Mouse (Mus musculus) limb, embryonic 12.5 days (tissue): ENCODE results near the gene Acsf3. TPM values are rescaled to one million over a fixed set of nuclear protein-coding genes. Genes with fewer than 3 reads are reported as not detected.

Experiments
- ATAC-seq: fragments of 200-750 bp; cut with Nextera tagmentation; 2 replicates; pipeline ENCODE4 v1.8.0; 2017; ENCODE audit warnings: low read depth, moderate TSS enrichment; ENCODE audit not compliant: insufficient number of reproducible peaks, insufficient read depth, low FRiP score, low TSS enrichment
- H3K27ac ChIP-seq: fragments of 300-500 bp; sonication (generic); 2 replicates; pipeline ENCODE4 v1.5.1; 2016; ENCODE audit warnings: mild to moderate bottlenecking, moderate library complexity
- H3K27me3 ChIP-seq: fragments of 300-500 bp; sonication (generic); 2 replicates; pipeline ENCODE4 v1.6.1; 2016; ENCODE audit warnings: mild to moderate bottlenecking, moderate library complexity
- H3K36me3 ChIP-seq: fragments of 300-500 bp; sonication (generic); 2 replicates; pipeline ENCODE4 v1.6.1; 2016; ENCODE audit warnings: mild to moderate bottlenecking, moderate library complexity
- H3K4me1 ChIP-seq: fragments of 300-500 bp; sonication (generic); replicated peaks from 2 replicates; pipeline ENCODE4 v1.6.1; 2016
- H3K4me2 ChIP-seq: fragments of 300-500 bp; sonication (generic); 2 replicates; pipeline ENCODE4 v1.6.1; 2016; ENCODE audit warnings: mild to moderate bottlenecking, moderate library complexity
- H3K4me3 ChIP-seq: fragments of 300-500 bp; sonication (generic); replicated peaks from 2 replicates; pipeline ENCODE4 v1.5.1; 2016; ENCODE audit warnings: mild to moderate bottlenecking
- H3K9ac ChIP-seq: fragments of 300-500 bp; sonication (generic); replicated peaks from 2 replicates; pipeline ENCODE4 v1.6.1; 2016; ENCODE audit warnings: mild to moderate bottlenecking, moderate library complexity
- H3K9me3 ChIP-seq: fragments of 300-500 bp; sonication (generic); 2 replicates; pipeline ENCODE4 v1.6.1; 2016; ENCODE audit warnings: mild to moderate bottlenecking, moderate library complexity
- WGBS: fragments of 180-500 bp; shearing (Covaris S2); methylation state at CpG from one replicate; pipeline ENCODE4 v1.1.7; 2016; 5-methylcytosine and 5-hydroxymethylcytosine counted together
- polyA plus RNA-seq: library from polyadenylated mRNA; unstranded; fragments of >200 nt; fragmentation: Nextera tagmentation; extraction: Ambion mirVana; gene quantifications from 2 replicates; pipeline ENCODE4 v1.2.1, GENCODE M21; 2016

Gene Acsf3
- polyA plus RNA-seq, 1 experiment from 2014 or later = 19.3 TPM

DNA sequence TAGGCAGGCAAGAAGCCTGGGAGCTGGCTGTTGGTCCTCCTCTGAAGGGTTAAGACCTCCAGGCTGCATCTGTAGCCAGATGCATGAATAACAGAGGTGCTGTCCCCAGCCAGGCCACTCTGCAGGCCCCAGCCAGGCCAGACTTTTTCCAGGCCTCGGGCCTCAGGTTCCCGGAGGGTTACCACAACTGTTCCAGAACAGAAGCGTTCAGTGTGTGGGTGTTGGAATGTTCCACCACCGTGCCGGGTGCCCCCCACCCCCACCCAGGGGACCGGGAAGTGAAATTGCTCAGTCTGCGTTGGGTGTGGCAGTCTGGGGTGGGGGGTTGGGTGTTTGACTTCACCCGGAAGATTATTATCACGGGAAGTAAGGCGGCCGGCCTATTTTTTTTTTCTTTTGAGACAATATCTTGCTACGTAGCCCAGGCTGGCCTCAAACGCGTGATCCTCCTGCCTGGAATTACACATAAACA is 12.0 kb upstream of the Acsf3 start:
- Histone ChIP-seq H3K4me3 (no peak overlapping the region), H3K9me3 (no peaks in the 10 kb centered on the region), H3K9ac (no peak overlapping the region), H3K27ac (no peak overlapping the region), H3K36me3 (no peaks in the 10 kb centered on the region), H3K27me3 (peaks cover 13% of the 10 kb centered on the region; the same call in 1 of the 2 replicates), H3K4me1 (no peaks in the 10 kb centered on the region), H3K4me2 (no peak overlapping the region)
- 84% methylated on average over 14 of the region's 14 CpGs for WGBS
- ATAC-seq = no peak

DNA sequence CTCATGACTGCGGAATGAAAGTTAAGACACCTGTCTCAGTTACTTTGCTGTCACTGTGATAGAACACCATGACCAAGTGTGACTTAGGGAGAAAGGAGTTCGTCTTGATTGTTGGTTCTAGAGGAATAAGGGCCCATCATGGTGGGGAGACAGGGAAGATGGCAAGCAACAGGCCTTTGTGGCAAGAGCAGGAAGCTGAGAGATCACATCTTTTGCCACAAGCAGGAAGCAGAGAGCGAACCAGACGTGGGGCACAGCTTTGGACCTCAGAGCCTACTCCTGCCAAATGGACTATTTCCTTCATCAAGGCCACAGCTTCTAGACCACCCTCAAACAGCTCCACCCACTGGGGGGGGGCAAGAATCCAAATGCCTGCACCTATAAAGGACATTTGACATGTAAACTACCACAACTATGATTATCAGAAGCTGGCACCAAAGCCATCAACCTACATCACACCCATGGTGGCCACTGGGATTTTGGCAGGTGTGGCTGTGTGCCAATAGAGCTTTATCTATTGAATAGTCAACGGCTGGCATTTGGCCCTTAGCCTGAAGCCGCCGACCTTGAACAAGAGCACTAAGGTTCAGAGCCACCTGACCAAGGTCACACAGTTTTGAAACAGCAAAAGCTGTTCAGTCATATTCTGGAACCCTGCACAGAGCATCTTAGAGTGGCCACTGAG is 10.4 kb upstream of the Acsf3 start:
- no peaks in the 10 kb centered on the region for H3K36me3 ChIP-seq
- H3K9me3 ChIP-seq = no peaks in the 10 kb centered on the region
- 88% methylated on average over 7 of the region's 7 CpGs for WGBS
- H3K4me2 ChIP-seq = no peak overlapping the region
- H3K9ac ChIP-seq = no peak overlapping the region
- H3K4me3 ChIP-seq = no peak overlapping the region
- H3K27me3 ChIP-seq = peaks cover 22% of the 10 kb centered on the region; the same call in 1 of the 2 replicates
- no peak overlapping the region for H3K27ac ChIP-seq
- no peaks in the 10 kb centered on the region for H3K4me1 ChIP-seq
- ATAC-seq = no peak

DNA sequence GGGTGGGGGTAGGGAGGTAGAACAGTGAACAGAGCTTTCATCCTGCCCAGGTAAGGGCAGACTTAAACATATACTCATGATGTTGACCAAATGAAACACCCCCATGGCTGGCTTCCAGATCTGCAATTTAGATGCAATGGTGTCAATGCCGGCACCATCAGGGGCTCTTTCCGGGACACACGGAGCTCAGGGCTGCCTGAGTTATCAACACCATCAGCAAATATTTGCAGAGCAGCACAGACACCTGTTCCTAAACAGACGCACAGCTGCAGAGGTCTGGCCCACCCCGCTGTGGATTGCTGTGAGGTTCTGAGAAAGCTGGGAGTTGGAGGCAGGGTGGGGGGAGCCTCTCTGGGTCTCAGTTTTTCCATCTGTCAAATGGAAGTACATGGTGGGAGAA is 9.1 kb upstream of the Acsf3 start:
- WGBS = 68% methylated on average over 5 of the region's 5 CpGs
- Histone ChIP-seq H3K36me3 (no peaks in the 10 kb centered on the region), H3K4me2 (no peak overlapping the region), H3K4me1 (no peaks in the 10 kb centered on the region), H3K27me3 (peaks cover 16% of the 10 kb centered on the region; the same call in 1 of the 2 replicates), H3K9me3 (no peaks in the 10 kb centered on the region), H3K4me3 (no peak overlapping the region), H3K9ac (no peak overlapping the region), H3K27ac (no peak overlapping the region)
- ATAC-seq = no peak

DNA sequence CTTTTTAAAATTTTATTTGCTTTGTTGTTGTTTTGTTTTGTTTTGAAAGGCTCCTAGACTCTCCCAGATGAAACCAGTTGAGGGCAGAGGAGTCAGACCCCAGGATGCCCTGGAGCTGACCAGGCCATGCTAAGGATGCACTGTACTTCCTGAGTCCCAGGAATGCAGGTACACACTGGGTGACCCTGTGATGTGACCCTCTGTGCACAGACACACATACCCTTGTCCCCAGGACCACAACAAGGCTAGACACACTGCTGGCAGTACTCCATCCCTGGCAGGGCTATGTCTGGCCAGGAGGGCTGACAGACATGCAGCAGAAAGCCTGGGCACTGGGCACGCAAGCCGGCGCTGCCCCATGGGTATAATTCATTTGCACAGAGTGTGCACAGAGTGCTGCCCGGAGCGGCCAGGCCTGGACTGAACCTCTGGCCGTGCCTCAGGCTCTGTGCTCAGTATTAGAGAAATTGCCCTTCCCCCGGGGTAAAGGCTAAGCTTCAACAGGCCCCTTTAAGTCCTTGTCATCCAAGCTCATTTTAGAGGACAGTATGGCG is 8.6 kb upstream of the Acsf3 start:
- Histone ChIP-seq H3K4me1 (no peaks in the 10 kb centered on the region), H3K4me2 (no peak overlapping the region), H3K4me3 (no peak overlapping the region), H3K27ac (no peak overlapping the region), H3K9me3 (no peaks in the 10 kb centered on the region), H3K36me3 (no peaks in the 10 kb centered on the region), H3K27me3 (peaks cover 16% of the 10 kb centered on the region; the same call in 1 of the 2 replicates), H3K9ac (no peak overlapping the region)
- 71% methylated on average over 8 of the region's 8 CpGs for WGBS
- no peak for ATAC-seq

DNA sequence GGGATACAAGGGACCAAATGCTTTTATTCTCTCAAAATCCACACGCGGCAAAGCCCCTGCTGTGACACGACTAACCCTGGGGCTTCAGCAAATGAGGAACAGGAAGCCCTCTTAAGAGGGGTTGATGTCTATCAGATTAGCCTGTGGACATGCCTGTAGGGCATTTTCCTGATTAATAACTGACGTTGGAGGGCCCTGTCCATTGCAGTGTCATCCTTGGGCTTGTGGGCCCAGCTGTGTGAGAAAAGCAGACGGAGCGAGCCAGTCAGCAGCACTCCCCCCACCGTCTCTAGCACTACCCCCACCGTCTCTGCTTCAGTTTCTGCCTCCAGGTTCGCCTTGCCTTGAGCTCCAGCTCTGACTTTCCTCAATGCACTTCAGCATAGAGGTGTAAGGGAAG is 8.1 kb upstream of the Acsf3 start:
- Histone ChIP-seq H3K36me3 (no peaks in the 10 kb centered on the region), H3K27me3 (peaks cover 16% of the 10 kb centered on the region; the same call in 1 of the 2 replicates), H3K4me3 (no peak overlapping the region), H3K9me3 (no peaks in the 10 kb centered on the region), H3K4me2 (no peak overlapping the region), H3K27ac (no peak overlapping the region), H3K9ac (no peak overlapping the region), H3K4me1 (no peaks in the 10 kb centered on the region)
- no peak for ATAC-seq
- WGBS = 52% methylated on average over 9 of the region's 9 CpGs

DNA sequence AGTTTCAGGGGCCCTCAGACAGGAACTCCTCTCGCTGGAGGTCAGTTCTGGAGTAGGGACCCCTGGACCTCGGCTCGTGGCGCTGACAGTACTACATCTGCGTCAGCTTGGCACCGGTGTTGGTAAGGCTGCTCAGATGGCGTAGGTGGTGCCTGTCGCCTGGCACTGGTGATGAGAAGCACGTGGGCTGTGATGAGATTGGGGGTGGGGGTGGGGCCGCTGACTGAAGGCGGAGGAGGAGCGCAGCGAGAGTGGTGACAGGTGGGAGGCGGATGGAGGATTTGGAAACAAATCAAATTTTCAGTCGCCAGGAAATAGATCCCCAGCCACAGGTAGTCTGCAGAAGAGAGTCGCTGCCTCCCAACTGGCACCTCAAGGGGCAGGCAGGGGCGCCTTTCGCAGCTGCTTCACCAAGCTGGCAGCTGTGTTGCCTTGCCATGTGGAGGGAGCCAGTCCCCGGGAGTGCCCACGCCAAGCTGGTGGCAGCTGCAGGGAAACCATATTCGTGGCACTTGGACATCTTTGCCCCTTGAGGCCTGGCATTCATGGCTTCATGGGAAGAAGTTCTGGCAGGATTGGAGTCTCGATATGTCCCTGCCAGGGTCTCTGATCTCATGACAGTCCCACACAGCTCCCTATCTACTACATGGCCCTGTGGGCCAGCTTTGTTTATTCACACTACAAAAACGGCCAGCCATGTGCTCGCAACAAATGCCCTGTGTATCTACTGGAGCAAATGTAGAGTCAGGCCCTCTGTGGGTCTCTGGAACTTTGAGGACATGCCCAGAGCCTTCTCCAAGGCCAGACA is 5.8 kb upstream of the Acsf3 start:
- H3K9ac ChIP-seq = no peak overlapping the region
- H3K4me3 ChIP-seq = no peak overlapping the region
- WGBS = 65% methylated on average over 24 of the region's 24 CpGs
- H3K9me3 ChIP-seq = no peaks in the 10 kb centered on the region
- H3K4me1 ChIP-seq = no peaks in the 10 kb centered on the region
- no peak overlapping the region for H3K27ac ChIP-seq
- no peaks in the 10 kb centered on the region for H3K36me3 ChIP-seq
- H3K27me3 ChIP-seq = peaks cover 24% of the 10 kb centered on the region
- no peak overlapping the region for H3K4me2 ChIP-seq
- ATAC-seq = no peak

DNA sequence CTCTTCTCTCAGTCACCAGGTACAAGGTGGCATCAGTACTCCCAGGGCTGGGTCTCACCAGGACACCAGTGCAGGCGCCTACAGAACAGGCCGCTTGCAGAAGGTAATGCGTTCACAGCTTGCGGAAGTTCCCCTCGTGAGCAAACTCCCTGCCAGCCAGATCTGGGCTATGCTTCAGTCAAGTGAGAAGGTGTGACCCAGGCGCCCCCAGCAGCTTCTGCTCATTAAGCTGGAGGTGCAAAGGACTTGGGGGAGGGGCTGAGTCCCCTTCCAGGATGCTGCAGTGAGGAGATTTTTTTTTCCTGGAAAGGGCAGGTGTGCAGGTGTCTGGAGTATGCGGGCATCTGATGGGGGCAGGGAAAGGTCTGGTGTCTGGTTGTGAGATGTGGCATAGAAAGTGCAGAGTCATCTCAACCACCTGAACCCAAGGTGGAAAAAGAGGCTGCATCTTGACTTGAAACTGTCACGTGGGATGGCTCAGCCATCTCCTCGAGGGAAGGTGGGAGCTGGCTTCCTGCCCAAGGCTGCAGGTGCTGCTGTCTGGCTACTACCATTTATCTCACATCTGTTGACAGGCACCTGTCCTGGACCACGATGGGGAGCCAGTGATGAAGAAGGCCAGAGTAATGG is 2.7 kb upstream of the Acsf3 start:
- H3K4me1 ChIP-seq = peaks cover 13% of the 10 kb centered on the region
- no peaks in the 10 kb centered on the region for H3K36me3 ChIP-seq
- H3K27ac ChIP-seq = no peak overlapping the region
- no peak for ATAC-seq
- no peaks in the 10 kb centered on the region for H3K9me3 ChIP-seq
- WGBS = 27% methylated on average over 10 of the region's 10 CpGs
- H3K4me3 ChIP-seq = no peak overlapping the region
- H3K4me2 ChIP-seq = no peak overlapping the region
- no peak overlapping the region; the same call in 1 of the 2 replicates for H3K9ac ChIP-seq
- peaks cover 24% of the 10 kb centered on the region for H3K27me3 ChIP-seq

DNA sequence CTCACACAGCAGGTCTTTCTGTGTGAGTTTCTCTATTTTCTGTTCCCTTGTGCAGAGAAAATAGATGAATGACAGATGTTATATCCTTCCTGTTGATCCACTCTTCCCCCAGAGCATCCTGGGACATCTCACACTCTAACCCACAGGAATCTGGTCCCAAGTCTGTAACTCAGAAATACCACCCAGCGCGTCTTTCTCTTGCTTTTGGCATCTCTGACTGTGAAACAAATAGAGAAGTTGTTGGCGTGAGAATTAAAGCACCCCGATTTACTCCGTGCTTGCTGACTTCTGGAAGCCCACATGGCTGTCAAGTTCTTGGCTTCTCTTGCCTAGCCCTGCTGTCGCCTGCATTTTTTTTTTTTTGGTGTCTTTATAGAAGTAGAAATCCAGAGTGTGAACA is 2.4 kb downstream of the Acsf3 start:
- Histone ChIP-seq H3K4me2 (no peak overlapping the region), H3K9me3 (no peaks in the 10 kb centered on the region), H3K4me1 (peaks cover 13% of the 10 kb centered on the region), H3K27me3 (peaks cover 6% of the 10 kb centered on the region), H3K4me3 (no peak overlapping the region), H3K36me3 (peaks cover 30% of the 10 kb centered on the region), H3K9ac (no peak overlapping the region), H3K27ac (no peak overlapping the region)
- WGBS = 85% methylated on average over 6 of the region's 6 CpGs
- no peak for ATAC-seq

DNA sequence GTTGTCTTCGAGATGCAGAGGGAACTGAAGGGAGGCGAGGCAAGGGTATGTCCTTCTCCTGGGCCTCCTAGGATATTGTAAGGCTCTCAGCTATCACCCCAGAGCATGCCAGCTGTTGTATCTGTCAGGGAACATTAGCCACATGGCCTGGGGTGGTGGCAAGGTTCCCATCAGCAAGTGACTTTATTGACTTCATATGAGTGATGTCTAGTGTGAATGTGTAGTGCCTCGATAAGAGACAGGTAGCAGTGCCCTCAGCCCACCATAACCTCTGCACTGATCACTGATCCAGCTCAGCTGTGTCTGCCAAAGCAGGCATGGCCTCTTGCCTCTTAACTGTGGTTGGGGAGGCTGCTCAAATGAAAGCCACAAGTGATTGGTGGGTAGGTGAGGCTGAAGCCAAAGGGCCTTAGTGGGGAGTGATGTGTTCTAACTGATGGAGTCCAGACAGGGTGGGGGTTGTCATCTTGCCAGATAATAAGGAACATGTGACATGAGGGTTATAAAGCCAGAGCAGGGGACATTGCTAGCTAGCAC is 3.5 kb downstream of the Acsf3 start:
- no peak for ATAC-seq
- peaks cover 40% of the 10 kb centered on the region for H3K36me3 ChIP-seq
- H3K27ac ChIP-seq = no peak overlapping the region
- no peak overlapping the region for H3K4me2 ChIP-seq
- no peak overlapping the region for H3K9ac ChIP-seq
- no peak overlapping the region for H3K4me3 ChIP-seq
- H3K4me1 ChIP-seq = peaks cover 13% of the 10 kb centered on the region
- no peaks in the 10 kb centered on the region for H3K9me3 ChIP-seq
- no peaks in the 10 kb centered on the region; the same call in 1 of the 2 replicates for H3K27me3 ChIP-seq
- 73% methylated on average over 3 of the region's 3 CpGs for WGBS

DNA sequence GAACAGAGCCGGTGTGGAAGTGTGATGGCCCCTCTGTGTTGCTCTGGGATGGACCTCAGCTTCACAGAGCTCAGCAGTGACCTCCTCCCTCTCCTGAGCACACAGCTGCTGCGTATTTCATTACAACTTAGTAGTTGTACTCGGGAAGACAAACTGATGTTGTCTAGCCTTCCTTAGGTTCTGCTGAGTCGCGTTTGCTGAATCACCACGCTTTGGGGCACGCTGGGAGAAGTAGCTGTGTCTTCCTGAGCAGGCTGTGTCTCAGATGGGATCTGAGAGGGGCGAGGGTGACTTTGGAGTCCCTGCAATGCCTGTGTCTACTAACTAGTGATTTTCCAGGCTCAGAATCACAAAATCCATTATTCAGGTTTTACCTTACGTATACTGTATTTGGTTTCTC is 4.0 kb downstream of the Acsf3 start:
- H3K4me1 ChIP-seq = peaks cover 13% of the 10 kb centered on the region
- H3K4me2 ChIP-seq = no peak overlapping the region
- no peaks in the 10 kb centered on the region for H3K9me3 ChIP-seq
- no peaks in the 10 kb centered on the region; the same call in 1 of the 2 replicates for H3K27me3 ChIP-seq
- 79% methylated on average over 9 of the region's 9 CpGs for WGBS
- no peak overlapping the region for H3K27ac ChIP-seq
- no peak for ATAC-seq
- H3K4me3 ChIP-seq = no peak overlapping the region
- peaks cover 45% of the 10 kb centered on the region for H3K36me3 ChIP-seq
- no peak overlapping the region for H3K9ac ChIP-seq

DNA sequence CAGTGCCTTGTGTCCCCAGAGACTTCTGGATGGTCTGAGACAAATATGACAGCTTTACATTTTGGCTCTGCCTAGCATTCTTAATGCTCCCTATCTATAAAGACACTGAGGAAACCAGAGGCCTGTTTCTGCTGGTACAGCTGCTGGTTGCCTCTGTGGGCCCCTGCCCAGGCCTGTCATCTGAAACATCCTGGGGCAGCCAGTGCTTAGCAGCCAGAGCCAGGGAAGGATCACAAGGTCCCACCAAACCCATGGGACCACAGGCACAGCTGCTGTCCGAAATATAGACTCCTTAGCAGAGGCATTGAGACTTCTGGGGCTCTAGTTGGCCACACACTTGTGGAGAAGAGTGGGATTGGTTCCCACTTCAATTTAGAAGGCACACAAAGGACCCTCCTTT is 9.5 kb downstream of the Acsf3 start:
- 84% methylated on average over 1 of the region's 1 CpGs for WGBS
- H3K27ac ChIP-seq = no peak overlapping the region
- H3K9me3 ChIP-seq = no peaks in the 10 kb centered on the region
- H3K4me2 ChIP-seq = no peak overlapping the region
- no peaks in the 10 kb centered on the region for H3K27me3 ChIP-seq
- ATAC-seq = no peak
- H3K36me3 ChIP-seq = peaks cover 96% of the 10 kb centered on the region
- no peak overlapping the region for H3K9ac ChIP-seq
- H3K4me1 ChIP-seq = no peaks in the 10 kb centered on the region
- H3K4me3 ChIP-seq = no peak overlapping the region
